Mouse (Mus musculus): ENCODE measurements at regions not wholly inside any gene's neighbourhood (a gene's known extent, or its start where the extent isn't known, plus 50 kb on each side); places are given as distances from the start of the nearest gene placed in this dataset.

- TF ChIP-seq CTCF (IDR thresholded peaks at IDR 0.05; ENCODE audit: low read depth, low read length) (no peak), POLR2A (IDR thresholded peaks at IDR 0.05; ENCODE audit: extremely low read depth, insufficient read depth, low read length) (no peak)
Measured at GRCm38 (mm10) chr10:84310653-84311052, 129.7 kb downstream of the Nuak1 start.
